Mouse (Mus musculus) lung, adult 18-20 months (tissue): ENCODE measurements around the gene Zfp704.

ENCODE experiments used
- DNase-seq, 2 experiments: peaks; one replicate each; pipeline ENCODE4 v3.0.0; 2022; ENCODE audit warnings: mixed read lengths in 2 of 2

Gene Zfp704

GRCm38 (mm10) chr3:9556137-9556536, 53.7 kb downstream of the Zfp704 start:
- DNase-seq: no peak

DNA sequence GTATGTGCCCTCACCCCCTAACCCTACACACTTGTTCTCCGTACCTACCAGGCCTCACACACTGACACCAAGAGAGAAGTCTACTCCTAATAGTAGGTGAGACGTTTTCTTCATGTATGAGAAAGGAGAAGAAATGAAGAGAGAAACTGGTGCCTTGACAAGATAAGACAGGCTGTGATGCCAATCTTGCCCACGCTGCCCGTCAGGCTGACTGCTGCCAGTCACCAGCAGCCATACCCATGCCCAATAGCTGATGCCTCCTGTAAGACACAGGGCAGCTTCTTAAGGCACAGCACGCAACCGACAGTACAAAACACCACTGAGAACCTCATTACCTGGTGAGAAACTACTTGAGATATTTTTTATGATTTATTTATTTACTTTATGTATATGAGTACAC, 55.0 kb downstream of the Zfp704 start:
- no peak for DNase-seq

GRCm38 (mm10) chr3:9552332-9552731, 57.6 kb downstream of the Zfp704 start:
- no peak for DNase-seq

DNA sequence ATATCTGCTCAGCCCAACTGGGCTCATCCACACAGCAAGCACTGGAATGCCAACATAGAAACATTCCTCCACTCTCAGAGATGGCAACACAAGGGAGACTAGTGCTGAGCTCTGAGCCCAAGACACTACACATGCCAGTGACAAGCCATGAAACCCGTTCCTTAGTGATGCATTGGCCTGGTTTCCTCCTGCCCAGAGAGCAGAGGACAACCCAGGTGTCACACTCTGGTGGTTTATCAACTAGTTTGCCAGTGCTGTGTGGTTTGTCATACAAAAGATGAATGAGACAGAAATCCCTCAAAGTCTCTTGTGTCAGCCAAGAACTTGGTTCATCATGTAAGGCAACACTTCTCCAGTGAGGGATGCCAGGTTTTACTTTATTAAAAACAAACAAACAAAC, 59.0 kb downstream of the Zfp704 start:
- DNase-seq: no peak

- DNase-seq: no peak
Observed at GRCm38 (mm10) chr3:9549815-9550214, 60.1 kb downstream of the Zfp704 start.

GRCm38 (mm10) chr3:9548188-9548587, 61.7 kb downstream of the Zfp704 start:
- DNase-seq: no peak

DNA sequence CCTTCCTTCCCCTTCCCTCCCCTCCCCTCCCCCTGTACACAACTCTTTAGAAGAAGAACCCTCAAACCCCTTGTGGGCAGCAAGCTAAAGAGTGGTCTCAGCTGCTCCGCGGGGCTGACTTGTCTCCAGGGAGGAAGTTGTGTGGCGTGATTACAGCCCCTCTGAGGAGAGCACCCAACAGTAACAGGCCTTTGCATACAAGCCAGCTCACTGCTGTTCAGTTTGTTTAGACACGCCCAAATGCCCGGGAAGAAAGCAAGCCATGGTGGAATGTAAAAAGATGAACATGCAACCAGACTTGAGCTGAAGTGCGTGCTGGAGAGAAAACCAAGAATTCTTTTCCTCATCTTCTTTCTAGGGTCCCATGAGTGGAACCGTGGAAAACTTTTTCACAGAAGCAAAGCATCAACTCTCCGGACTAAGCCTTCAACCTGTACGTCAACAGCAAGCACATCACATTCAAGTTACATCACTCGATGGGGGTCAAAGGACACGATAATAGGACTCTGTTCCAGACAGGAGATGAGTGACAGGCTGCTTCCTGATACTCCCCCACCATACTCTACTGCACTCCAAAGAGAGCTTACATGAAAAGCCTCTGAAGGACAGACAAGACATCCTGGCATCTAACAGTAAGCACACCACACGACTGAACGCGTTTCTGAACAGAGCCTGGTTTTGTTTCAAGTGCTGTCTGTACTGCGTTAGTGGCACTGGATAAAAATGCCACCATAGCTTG, 62.8 kb downstream of the Zfp704 start:
- no peak for DNase-seq

DNA sequence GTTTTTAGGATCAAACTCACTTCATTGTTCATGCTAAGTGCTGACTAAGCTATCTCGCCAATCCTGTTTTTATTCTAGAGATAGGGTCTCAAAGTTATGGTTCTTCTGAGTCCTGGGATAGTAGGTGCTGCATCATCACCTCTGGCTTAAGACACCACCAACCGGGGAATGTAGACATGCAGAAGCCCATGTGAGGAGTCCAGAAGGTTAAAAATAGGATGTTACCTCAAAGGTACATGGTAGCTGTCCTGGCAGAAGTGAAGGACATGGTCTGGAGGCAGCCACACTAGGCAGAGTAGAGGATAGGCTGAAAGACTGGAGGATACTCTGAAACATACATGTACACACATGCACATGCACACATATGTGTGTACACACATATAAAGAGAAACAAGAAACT, 65.5 kb downstream of the Zfp704 start:
- DNase-seq: no peak

- no peak for DNase-seq
Observed at GRCm38 (mm10) chr3:9543916-9544315, 66.0 kb downstream of the Zfp704 start.

DNA sequence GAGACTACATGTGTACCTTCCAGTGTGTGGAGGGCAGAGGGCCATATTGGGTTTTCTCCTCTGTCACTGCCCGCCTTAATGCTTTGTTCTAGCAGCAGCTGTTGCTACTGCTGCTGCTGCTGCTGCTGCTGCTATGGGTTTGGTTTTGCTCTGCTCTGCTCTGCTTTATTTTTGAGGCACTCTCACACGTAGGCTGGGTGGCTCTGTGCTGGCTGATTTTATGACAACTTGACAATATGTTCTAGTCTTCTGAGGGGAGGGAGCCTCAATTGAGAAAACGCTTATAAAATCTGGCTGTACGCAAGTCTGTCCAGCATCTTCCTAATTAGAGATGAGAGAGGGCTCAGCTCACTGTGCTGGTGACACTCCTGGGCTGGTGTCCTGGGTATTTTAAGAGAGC, 66.4 kb downstream of the Zfp704 start:
- DNase-seq: no peak

DNA sequence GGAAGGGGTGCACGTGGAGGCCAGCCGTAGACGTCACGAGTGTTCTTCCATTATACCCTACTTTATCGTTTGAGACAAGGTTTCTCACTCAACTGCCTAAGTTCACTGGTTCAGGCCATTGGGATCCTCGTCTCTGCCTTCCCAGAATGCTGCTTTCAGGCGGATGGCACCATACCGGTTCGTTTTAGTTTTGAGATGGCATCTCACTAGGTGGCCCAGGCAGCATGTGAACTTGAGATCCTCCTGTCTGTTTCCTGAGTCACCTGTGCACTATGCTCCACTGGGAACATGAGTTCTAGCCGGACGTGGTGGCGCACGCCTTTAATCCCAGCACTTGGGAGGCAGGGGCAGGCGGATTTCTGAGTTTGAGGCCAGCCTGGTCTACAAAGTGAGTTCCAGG, 68.3 kb downstream of the Zfp704 start:
- DNase-seq: no peak

- no peak for DNase-seq
Observed at GRCm38 (mm10) chr3:9538510-9538909, 71.4 kb downstream of the Zfp704 start.

DNA sequence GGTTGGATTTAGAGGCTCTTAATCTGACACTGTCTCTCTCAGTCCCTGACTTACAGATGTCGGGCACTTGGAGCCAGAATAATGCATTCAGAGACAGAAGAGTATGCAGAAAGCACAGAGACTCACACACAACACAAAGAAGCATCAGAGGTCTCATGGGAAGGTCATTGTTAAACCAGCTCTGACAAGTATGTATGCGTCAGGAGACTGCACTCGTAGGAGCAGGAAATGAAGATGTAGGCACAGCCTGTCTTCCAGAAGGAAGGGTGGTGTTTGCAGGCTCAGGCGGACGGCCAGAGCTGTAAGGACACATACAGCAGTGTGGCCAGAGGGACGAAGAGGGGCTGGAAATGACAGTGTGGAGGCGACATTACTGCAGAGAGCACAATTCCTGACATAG, 72.0 kb downstream of the Zfp704 start:
- no peak for DNase-seq

DNA sequence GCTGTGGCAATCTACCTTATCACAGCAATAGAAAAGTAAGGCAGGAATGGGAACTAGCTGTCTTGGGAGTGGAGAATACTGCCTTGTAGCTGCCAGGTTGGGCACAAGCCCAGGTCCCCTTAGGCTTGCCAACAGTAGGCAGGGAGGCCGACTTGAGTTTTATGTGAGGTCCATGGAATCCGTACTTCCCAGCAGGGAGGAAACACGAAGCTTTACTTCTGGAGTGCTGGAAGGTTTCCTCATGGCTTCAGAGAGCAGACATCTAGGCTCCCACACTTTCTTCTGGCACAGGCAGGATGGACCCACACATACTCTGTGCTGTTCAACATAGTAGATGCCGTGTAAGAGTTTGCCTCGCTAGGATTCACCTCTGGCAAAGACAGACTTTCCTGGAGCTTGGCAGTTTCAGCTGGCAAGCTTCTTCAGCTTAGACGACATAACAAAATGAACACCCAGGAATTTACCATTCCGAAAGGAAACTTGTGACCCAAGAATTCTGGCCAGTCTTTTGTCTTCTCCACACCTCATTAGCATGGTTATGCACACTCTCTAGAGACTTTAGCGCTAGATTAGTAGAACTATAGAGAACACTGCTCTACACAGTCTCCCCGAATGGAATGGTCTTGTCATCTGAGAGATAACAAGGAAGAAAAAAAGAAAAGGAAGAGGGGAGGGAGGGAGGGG, 79.6 kb downstream of the Zfp704 start:
- DNase-seq: no peak

DNA sequence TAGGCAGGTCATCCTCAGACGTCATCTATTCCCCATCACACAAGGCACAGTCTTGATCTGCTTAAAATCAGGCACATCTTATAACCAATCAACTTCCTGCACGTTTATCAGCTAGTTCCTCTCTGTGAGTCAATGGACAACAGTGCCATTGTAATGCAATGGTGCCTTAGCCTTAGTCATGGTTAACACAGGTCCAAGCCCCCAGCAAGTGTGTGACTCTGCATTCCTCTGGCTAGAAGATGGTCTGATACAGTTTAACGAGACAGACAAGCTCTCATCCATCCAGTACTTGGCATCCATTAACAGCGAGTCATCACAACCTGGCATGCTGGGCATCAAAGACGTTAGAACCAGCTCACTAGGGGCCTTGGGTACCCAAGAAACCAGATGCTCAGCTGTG, 85.5 kb downstream of the Zfp704 start:
- no peak for DNase-seq

DNA sequence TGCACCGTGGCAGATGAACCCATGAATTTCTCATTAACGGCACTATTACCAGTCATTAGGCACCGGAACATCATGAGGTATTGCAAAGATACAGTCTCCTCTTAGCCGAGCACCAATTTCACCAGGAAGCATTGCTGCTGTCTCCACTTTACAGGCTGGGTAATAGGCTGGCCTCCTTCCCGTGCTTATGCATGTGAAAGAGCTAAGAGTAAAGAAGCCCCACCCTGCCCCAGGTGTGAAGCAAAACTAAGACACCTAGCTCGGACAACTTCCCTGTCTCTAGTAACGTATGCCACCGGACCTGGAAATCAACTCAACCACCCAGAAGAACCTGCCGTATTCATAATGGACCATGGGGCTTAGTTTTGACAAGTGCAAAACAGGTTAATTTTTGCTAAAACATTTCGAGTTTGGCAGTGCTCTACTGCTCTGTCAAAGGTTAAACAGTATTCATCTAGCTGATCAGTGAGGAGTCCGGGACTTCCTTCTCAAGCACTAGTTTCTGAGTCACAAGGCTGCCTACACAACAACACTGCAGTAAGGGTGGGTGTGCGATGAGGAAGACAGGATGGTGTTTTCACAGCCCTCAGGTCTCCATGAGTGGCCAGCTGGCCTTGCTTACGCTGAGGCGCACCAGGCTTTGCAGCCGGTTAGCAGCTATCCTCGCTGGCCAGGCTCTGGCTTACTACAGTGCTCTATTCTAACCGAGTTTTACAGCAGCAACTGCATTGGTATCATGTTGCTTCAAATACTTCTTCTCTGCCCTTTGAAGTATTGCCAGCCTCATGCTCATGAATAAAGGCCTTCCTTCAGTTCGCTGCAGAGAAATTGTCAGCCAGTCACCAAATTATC, 86.6 kb downstream of the Zfp704 start:
- no peak for DNase-seq

DNA sequence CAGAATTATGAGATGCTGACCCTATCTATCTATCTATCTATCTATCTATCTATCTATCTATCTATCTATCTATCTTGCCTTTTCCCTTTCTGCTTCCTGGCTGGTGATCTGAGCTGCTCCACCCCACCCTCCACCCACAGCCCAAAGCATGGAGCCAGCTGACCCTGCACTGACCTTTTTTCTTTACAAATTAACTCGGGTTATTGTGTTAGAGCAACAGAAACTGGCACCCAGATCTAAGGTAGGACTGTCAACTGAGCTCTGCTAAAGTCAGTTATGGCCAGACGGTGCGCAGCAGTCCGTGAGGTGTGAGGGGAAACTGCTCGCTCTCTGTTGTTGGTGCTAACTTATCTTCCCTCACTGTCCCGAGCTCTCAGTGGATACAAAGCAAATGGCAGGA, 87.9 kb downstream of the Zfp704 start:
- DNase-seq: no peak

DNA sequence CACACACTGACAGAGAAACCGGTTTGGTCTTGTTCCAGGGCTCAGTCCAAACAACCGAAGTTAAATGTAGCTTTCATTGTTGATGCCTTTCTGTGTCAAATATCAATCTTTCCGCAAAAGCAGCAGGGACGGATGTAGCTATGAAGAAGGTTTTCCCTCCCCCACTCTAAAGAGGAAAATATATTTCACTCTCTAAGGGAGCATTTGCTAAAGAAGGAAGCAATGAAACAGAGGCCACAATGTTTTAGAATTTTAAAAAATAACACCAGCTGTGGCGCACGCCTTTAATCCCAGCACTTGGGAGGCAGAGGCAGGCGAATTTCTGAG, 89.2 kb downstream of the Zfp704 start:
- no peak for DNase-seq

DNA sequence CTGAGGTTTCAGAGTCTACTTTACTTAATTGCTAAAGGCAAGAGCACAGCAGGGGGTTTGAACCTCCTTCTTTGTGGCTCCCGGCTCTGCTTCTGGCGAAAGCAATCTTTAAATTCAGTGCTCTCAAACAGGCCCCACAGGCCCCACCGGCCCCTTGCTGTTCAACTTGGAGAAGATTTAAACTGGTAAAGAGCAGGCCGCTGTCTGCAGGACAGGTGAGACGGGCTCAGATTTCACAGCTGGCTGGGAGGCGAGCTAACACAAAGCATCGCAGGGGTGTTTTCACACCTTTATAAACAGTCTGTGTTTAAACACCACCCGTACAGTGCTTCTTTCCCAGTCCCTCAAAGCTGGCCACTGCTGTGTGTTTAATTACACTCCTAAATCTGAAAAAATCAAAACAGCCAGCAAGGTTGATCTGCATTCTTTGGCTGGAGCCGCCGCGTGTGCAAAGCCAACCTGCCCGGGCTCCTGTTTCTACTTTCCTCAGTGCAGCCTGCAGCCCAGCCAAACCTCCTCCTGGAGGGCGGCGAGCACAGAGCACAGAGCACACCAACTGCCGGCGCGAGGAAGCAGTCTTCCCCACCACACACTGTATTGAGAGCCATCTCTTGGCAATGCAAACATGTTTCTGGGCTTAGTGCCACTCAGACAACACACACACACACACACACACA, 89.7 kb downstream of the Zfp704 start:
- DNase-seq: peak; percentile 77 to 84

- DNase-seq: no peak
Observed at GRCm38 (mm10) chr3:9519491-9519890, 90.4 kb downstream of the Zfp704 start.

- DNase-seq: no peak
Observed at GRCm38 (mm10) chr3:9518936-9519335, 90.9 kb downstream of the Zfp704 start.

DNA sequence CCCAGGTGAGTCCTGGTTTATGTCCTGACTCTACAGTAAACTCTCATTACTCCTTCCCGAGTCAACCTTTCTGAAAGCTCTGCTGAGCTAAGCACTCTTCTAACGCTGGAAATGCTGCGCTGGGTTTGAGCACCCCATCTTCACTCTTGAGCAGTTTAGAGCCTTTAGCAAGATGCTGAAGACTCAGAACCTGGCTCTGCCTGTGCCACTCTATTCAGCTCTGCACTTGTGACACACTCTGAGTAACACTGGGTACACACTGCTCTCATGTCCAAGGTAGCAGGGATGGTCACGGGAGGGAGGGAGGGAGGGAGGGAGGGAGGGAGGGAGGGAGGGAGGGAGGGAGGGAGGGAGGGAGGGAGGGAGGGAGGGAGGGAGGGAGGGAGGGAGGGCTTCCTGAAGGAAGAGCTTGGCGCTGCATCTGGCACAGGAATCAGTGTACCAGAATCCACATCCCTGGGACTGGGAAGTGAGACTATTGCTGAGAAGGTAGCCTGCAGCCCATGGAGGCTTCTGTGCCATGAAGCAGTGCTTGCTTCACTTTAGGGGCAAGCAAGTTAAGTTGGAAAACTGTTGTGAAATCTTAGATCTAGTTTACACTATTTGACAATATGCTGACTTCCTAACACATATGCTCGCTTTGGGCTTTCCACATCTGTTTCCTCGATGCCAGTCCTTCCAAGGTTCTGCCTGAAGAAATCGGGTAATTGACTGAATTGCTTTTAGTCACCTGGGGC, 93.6 kb downstream of the Zfp704 start:
- DNase-seq: no peak

GRCm38 (mm10) chr3:9515527-9515926, 94.4 kb downstream of the Zfp704 start:
- DNase-seq: no peak
